Mouse (Mus musculus) stomach, postnatal 0 days (tissue): ENCODE measurements around the gene Mturn. TPM values are rescaled to one million over a fixed set of nuclear protein-coding genes. Genes with fewer than 3 reads are reported as not detected.

Experiments used
- ATAC-seq: fragments of 200-750 bp; cut with Nextera tagmentation; 2 replicates; pipeline ENCODE4 v1.8.0; 2017; ENCODE audit not compliant: low FRiP score, low TSS enrichment
- DNase-seq: peaks from one replicate; pipeline ENCODE4 v3.0.0-alpha.2; 2016; ENCODE audit warnings: low spot score
- H3K27ac ChIP-seq: fragments of 300-500 bp; sonication (generic); replicated peaks from 2 replicates; pipeline ENCODE4 v1.5.1; 2014; ENCODE audit warnings: mild to moderate bottlenecking, control low read depth
- H3K27me3 ChIP-seq: fragments of 300-500 bp; sonication (generic); 2 replicates; pipeline ENCODE4 v1.6.1; 2014; ENCODE audit warnings: low read length; ENCODE audit not compliant: control insufficient read depth, insufficient read depth
- H3K36me3 ChIP-seq: fragments of 300-500 bp; sonication (generic); 2 replicates; pipeline ENCODE4 v1.6.1; 2014; ENCODE audit warnings: low read length, mixed read lengths; ENCODE audit not compliant: control insufficient read depth, insufficient read depth
- H3K4me1 ChIP-seq: fragments of 300-500 bp; sonication (generic); replicated peaks from 2 replicates; pipeline ENCODE4 v1.6.1; 2014; ENCODE audit warnings: antibody characterized with exemption; ENCODE audit not compliant: control insufficient read depth, insufficient read depth
- H3K4me2 ChIP-seq: fragments of 300-500 bp; sonication (generic); replicated peaks from 2 replicates; pipeline ENCODE4 v1.6.1; 2014; ENCODE audit warnings: low read depth, mild to moderate bottlenecking, control low read depth, moderate library complexity
- H3K4me3 ChIP-seq: fragments of 300-500 bp; sonication (generic); 2 replicates; pipeline ENCODE4 v1.5.1; 2014; ENCODE audit warnings: low read depth, low read length, control low read depth
- H3K9ac ChIP-seq: fragments of 300-500 bp; sonication (generic); 2 replicates; pipeline ENCODE4 v1.6.1; 2014; ENCODE audit warnings: mild to moderate bottlenecking, low read length, control low read depth, mixed read lengths
- H3K9me3 ChIP-seq: fragments of 300-500 bp; sonication (generic); 2 replicates; pipeline ENCODE4 v1.6.1; 2016; ENCODE audit warnings: low read length; ENCODE audit not compliant: control insufficient read depth
- CTCF ChIP-seq: IDR thresholded peaks from 2 replicates; pipeline ENCODE4 v1.5.1; 2016; ENCODE audit warnings: antibody characterized with exemption, low read depth, mild to moderate bottlenecking, moderate library complexity
- EP300 ChIP-seq: optimal IDR thresholded peaks from 2 replicates; pipeline ENCODE3; 2016; ENCODE audit warnings: antibody characterized with exemption
- whole genome bisulfite sequencing: fragments of 180-500 bp; shearing (Covaris S2); extraction: QIAGEN DNeasy Blood & Tissue Kit; methylation state at CpG from one replicate; pipeline ENCODE4 v1.1.7; 2014; 5-methylcytosine and 5-hydroxymethylcytosine counted together
- polyA plus RNA-seq: library from polyadenylated mRNA; unstranded; fragments of >200 nt; fragmentation: Nextera tagmentation; extraction: Ambion mirVana; gene quantifications from 2 replicates; pipeline ENCODE4 v1.2.1, GENCODE M21; 2015

Gene Mturn
- polyA plus RNA-seq, 1 experiment from 2014 or later: 3.3 TPM

DNA sequence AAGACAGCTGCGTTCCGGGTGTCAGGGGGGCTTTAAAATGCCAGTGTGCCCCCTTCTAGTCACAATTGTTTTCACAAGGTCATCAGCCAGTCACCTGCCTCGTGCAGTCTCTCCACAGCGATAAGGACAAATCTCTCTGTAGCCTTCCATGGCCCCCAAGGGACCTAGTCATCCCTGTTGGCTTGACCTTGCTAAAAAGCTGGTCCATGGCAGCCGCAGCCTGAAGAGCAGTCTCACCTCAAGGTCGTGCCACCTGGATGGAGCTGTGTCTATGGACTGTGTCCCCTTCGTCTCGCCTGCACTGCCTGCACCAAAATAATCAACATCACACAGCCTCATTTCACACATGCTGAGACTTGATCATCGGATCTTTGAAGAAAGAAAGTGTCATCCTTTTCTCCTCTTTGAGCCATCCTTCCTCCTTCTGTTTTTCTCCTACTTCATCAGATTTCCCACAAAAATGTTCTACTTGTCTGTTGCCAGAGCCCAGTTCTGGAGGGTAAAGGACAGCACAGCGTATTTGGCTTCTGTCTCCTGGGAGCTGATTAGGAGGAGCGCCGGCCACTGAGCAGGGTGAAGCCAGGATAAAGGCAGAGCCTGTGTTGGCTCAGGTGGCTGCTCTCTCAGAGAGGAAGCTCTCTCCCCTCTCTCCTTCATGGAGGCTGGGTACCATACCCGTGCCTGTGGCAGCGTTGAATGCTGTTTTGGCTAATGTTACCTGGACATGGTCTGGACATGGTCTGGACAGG, 10.1 kb downstream of the Mturn start:
- no peak overlapping the region for H3K27ac ChIP-seq
- H3K9me3 ChIP-seq: no peaks in the 10 kb centered on the region
- H3K36me3 ChIP-seq: no peaks in the 10 kb centered on the region
- no peaks in the 10 kb centered on the region for H3K27me3 ChIP-seq
- DNase-seq (no peak), ATAC-seq (no peak)
- no peak overlapping the region for H3K9ac ChIP-seq
- no peaks in the 10 kb centered on the region for H3K4me1 ChIP-seq
- TF ChIP-seq EP300 (no peak), CTCF (no peak)
- 72% methylated on average over 14 of the region's 14 CpGs for WGBS
- no peak overlapping the region for H3K4me2 ChIP-seq
- no peak overlapping the region for H3K4me3 ChIP-seq

DNA sequence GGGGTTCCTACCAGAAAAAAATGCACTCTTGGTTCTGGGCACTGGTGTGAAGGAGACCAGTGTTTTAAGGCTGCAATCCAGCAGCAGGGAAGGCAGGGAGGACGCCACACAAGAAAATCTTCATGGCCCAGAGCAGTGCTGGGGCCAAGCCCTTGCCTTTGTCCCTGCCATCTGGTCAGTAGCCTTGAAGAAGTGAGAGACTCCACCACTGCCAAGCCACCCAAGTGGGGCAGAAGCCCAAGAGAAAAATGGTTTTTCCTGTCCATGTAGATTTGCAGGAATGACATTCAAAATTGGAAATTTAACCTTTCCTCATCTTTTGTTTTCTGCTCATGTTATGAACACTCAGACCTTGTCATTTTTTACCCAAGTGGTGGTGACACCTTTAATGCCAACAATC, 10.8 kb downstream of the Mturn start:
- Histone ChIP-seq H3K4me1 (no peaks in the 10 kb centered on the region), H3K27ac (no peak overlapping the region), H3K36me3 (no peaks in the 10 kb centered on the region), H3K4me2 (no peak overlapping the region), H3K9me3 (no peaks in the 10 kb centered on the region), H3K9ac (no peak overlapping the region), H3K4me3 (no peak overlapping the region), H3K27me3 (no peaks in the 10 kb centered on the region)
- WGBS: 94% methylated on average over 1 of the region's 1 CpGs
- ATAC-seq (no peak), DNase-seq (no peak)
- TF ChIP-seq CTCF (no peak), EP300 (no peak)

DNA sequence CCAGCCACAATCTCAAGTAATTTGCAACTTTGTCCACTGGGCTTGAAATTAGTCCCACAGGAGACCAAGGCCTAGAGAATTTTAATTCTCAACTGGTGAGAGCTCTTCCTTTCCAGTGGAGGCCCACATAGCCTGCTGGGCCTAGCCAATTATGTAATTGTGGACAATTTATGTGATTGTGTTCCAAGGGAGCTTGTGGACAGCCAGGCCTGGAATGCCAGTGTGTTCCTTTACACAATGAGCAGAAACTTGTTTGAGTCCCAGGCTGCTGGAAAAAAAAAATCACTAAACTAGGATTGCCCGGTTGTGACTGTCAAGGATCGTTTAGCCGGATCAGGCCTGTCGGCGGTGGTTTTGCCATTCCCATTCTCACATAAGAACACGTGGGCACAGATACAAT, 11.9 kb downstream of the Mturn start:
- Histone ChIP-seq H3K4me1 (no peaks in the 10 kb centered on the region), H3K4me2 (no peak overlapping the region), H3K9me3 (no peaks in the 10 kb centered on the region), H3K4me3 (no peak overlapping the region), H3K9ac (no peak overlapping the region), H3K36me3 (no peaks in the 10 kb centered on the region), H3K27me3 (no peaks in the 10 kb centered on the region), H3K27ac (no peak overlapping the region)
- no peak for TF ChIP-seq EP300
- TF ChIP-seq CTCF: no peak
- 90% methylated on average over 6 of the region's 6 CpGs for WGBS
- ATAC-seq (no peak), DNase-seq (no peak)

DNA sequence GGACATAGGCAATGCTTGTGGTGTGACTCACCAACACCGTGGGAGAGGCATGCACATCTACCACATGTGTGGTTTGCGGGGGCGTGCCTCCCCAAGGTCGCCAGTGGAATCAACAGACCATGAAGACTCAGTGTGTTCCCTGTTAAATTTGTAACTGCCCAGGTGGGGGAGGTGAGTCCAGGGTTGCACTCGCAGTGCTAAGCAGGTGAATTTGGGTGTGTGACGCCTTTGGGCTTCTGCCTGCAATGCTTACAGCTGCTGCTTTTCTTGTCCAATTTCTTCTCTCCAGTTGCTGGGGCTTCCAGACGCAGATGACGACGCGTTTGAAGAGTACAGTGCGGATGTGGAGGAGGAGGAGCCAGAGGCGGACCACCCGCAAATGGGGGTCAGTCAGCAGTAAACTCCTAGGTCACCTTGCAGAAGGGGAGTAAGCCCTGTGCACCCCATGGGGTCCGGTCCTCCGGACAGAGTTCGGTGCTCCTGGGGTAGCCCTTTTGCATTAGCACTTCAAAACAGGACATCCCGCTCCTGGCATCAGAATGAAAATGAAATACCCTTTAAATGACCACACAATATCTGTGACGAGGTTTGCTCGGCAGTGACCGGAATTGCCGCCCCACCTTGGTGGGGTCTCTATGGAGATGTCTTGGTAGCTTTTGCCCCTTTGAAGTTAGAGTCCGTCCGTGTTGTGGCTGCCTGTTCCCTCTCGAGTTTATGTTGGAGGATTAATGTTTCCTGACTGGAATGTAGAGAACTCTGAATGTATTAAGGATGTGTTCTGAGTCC, 17.5 kb downstream of the Mturn start:
- Histone ChIP-seq H3K27ac (no peak overlapping the region), H3K27me3 (no peaks in the 10 kb centered on the region), H3K4me2 (peak overlapping the region; percentile 82), H3K4me1 (0 out of 2 replicates have a peak, but pooled peaks cover 5% of the 10 kb centered on the region), H3K36me3 (no peaks in the 10 kb centered on the region), H3K9me3 (no peaks in the 10 kb centered on the region), H3K9ac (peak overlapping the region; percentile 51), H3K4me3 (peak overlapping the region; percentile 44)
- DNase-seq (no peak), ATAC-seq (0 out of 2 replicates have a peak, but pooled peaks have one; percentile 35)
- TF ChIP-seq EP300: no peak
- TF ChIP-seq CTCF: no peak
- 5% methylated on average over 24 of the region's 24 CpGs for WGBS

DNA sequence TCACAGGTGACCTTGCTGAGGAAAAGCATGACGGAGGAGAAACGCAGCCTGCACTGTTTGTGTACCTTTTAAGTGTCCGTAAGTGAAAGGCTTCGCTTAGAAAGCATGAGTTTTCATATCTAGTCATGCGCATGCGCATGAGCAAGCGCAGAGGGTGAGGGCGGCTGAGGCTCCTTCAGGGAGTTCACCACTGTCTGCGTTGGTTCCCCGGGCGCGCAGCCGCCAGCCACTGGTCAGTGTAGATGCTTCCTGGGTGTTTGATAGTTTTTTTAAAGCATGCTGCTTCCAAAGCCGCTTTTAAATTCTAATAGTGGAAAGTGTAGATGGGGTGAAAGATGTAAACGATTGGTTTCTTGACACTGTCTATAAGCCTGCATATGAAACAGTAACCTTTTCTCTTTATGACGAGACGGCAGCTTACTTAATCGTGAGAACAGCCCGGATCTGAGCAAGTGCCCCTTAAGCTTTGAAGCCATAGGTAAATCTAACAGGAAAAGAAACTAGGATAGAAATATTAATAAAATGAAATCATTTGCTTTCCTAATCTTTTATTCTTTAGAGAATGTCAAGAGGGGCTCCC, 18.1 kb downstream of the Mturn start:
- H3K4me3 ChIP-seq: peak overlapping the region; percentile 44
- peak overlapping the region; percentile 51; the same call in 1 of the 2 replicates for H3K9ac ChIP-seq
- H3K36me3 ChIP-seq: no peaks in the 10 kb centered on the region
- no peaks in the 10 kb centered on the region for H3K9me3 ChIP-seq
- H3K4me2 ChIP-seq: peak overlapping the region; percentile 82
- H3K27ac ChIP-seq: no peak overlapping the region
- 2% methylated on average over 19 of the region's 19 CpGs for WGBS
- DNase-seq (peak; percentile 73), ATAC-seq (peak; percentile 73; the same call in 1 of the 2 replicates)
- TF ChIP-seq CTCF (no peak), EP300 (no peak)
- 0 out of 2 replicates have a peak, but pooled peaks cover 5% of the 10 kb centered on the region for H3K4me1 ChIP-seq
- no peaks in the 10 kb centered on the region for H3K27me3 ChIP-seq
